Mouse (Mus musculus): ENCODE results near the gene Morn4. TPM values are rescaled to one million over a fixed set of nuclear protein-coding genes. Genes with fewer than 3 reads are reported as not detected.
A peak's percentile ranks its signal among the peaks of the same experiment; 100 is the strongest.

Morn4 gene
- polyA plus RNA-seq, 1 experiment from 2014 or later = 10.5 TPM

DNA sequence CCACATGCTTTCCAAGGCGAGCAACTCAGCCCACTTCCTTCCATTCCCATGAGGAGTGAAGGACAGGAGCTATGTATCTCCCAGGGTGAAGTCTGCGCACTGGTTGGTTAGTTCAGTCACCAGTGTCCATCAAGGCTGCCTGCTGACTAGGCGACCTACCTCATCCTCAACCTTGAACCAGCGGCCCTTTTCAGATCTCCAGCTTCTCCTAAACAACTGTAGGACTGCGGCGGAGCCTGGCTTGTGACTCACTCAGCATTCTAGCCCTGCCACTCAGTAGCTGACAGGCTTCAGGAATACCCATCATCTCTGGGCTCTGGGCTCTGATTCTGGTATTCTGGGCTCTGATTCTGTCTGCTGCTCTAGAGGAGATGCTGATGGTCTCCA lies 40.1 kb upstream of the Morn4 start:
- no peaks in the 10 kb centered on the region for H3K27me3 ChIP-seq (replicated peaks; ENCODE audit: control insufficient read depth, insufficient read depth, low read length)
- H3K4me1 ChIP-seq (replicated peaks; ENCODE audit: control insufficient read depth, insufficient read depth, low read length) = peaks cover 12% of the 10 kb centered on the region
- no peaks in the 10 kb centered on the region for H3K9me3 ChIP-seq (ENCODE audit: control insufficient read depth, low read length)
- no peak for DNase-seq (ENCODE audit: low spot score)
- H3K4me3 ChIP-seq (ENCODE audit: low read depth, low read length) = no peak overlapping the region
- ATAC-seq (replicated peaks; ENCODE audit: low FRiP score) = no peak
- no peak overlapping the region for H3K27ac ChIP-seq (ENCODE audit: low read depth, low read length)
- H3K36me3 ChIP-seq (ENCODE audit: control insufficient read depth, insufficient read depth, low read length) = peaks cover 8% of the 10 kb centered on the region; the same call in 1 of the 2 replicates
- WGBS = 88% methylated on average over 6 of the region's 6 CpGs
- no peak overlapping the region for H3K4me2 ChIP-seq
- H3K9ac ChIP-seq (ENCODE audit: low read depth, low read length) = 0 out of 2 replicates have a peak overlapping the region, but pooled peaks have one; percentile 3

DNA sequence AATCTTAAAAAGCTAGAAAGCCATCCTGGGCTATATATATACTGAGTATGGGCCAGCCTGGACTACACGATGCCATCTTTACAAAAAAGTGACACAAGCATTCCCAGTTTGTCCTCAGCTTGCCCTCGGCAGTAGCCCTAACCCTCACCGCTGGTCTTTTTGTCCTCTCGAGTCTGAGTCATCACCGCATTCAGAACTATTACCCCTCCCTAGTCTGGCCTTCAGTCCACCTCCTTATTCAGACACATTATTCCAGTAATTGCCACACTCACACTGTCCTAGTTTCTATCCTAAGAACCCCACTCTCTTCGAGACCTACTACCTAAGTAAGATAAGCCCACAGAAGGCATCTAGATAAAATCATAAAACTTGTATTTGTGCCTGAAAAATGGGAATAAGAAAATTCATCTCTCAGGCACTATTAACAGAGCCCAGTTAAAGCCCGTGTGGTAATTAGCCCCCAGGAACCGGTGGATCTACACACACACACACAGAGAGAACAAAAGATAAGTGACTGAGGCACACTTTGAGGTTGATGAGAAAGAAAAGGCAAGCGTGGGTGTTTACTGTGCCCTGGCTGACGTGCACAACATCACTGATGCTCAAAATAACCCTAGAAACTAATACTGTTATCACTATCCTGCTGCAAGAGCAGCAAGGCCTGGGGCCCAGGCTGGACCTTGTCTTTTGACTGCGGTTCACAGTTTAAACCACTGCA lies 39.5 kb upstream of the Morn4 start:
- peaks cover 10% of the 10 kb centered on the region; the same call in 1 of the 2 replicates for H3K36me3 ChIP-seq (ENCODE audit: control insufficient read depth, insufficient read depth, low read length)
- peaks cover 12% of the 10 kb centered on the region for H3K4me1 ChIP-seq (replicated peaks; ENCODE audit: control insufficient read depth, insufficient read depth, low read length)
- ATAC-seq (replicated peaks; ENCODE audit: low FRiP score) (no peak), DNase-seq (ENCODE audit: low spot score) (no peak)
- H3K4me3 ChIP-seq (ENCODE audit: low read depth, low read length) = no peak overlapping the region
- WGBS = 69% methylated on average over 11 of the region's 11 CpGs
- no peak overlapping the region for H3K9ac ChIP-seq (ENCODE audit: low read depth, low read length)
- H3K4me2 ChIP-seq = no peak overlapping the region
- no peaks in the 10 kb centered on the region for H3K9me3 ChIP-seq (ENCODE audit: control insufficient read depth, low read length)
- H3K27ac ChIP-seq (ENCODE audit: low read depth, low read length) = no peak overlapping the region
- no peaks in the 10 kb centered on the region for H3K27me3 ChIP-seq (replicated peaks; ENCODE audit: control insufficient read depth, insufficient read depth, low read length)

DNA sequence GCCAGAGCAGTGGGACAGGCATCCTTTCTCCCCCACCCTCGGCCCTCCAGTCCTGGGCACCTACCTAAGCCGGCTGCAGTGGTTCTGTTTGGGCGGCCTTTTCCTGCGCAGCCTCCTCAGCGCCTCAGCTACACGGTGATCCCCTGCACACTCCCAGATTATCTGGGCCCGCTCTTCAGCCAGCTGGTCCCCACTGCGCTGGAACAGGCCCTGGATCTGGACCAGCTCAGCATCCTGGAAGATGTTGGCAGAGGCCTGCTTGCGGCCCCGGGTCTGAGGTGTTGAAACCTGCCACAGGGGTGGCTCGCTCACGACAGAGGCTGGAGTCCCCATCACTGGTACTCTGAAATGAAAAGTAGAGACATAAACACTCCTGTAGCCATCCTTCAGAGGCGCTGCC lies 38.5 kb upstream of the Morn4 start:
- Histone ChIP-seq H3K27me3 (replicated peaks; ENCODE audit: control insufficient read depth, insufficient read depth, low read length) (no peaks in the 10 kb centered on the region), H3K9me3 (ENCODE audit: control insufficient read depth, low read length) (no peaks in the 10 kb centered on the region), H3K36me3 (ENCODE audit: control insufficient read depth, insufficient read depth, low read length) (peaks cover 12% of the 10 kb centered on the region; the same call in 1 of the 2 replicates), H3K4me1 (replicated peaks; ENCODE audit: control insufficient read depth, insufficient read depth, low read length) (peaks cover 11% of the 10 kb centered on the region), H3K4me3 (ENCODE audit: low read depth, low read length) (no peak overlapping the region), H3K4me2 (no peak overlapping the region), H3K9ac (ENCODE audit: low read depth, low read length) (no peak overlapping the region), H3K27ac (ENCODE audit: low read depth, low read length) (no peak overlapping the region)
- 87% methylated on average over 13 of the region's 13 CpGs for WGBS
- DNase-seq (ENCODE audit: low spot score) (no peak), ATAC-seq (replicated peaks; ENCODE audit: low FRiP score) (no peak)

DNA sequence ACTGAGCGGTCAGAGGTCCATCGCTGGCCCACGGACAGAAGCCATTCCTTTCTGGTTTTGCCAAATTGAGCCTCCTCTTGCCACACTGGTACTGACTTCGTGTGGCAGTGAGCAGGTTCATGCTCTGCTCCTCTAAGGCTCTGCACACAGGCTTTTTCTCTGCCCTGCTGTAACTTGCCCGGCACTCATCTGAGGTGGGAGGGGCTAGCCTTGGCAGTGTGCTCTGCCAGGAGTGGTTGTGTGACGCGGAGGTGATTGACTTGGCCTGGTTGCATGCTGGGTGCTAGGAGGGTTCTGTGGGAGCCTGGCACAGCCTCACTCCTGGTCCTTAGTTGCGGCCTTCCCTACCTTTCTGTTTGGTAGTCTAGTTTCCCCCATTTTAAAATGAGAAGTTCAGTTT lies 34.3 kb upstream of the Morn4 start:
- H3K27me3 ChIP-seq (replicated peaks; ENCODE audit: control insufficient read depth, insufficient read depth, low read length) = no peaks in the 10 kb centered on the region
- peaks cover 19% of the 10 kb centered on the region; the same call in 1 of the 2 replicates for H3K36me3 ChIP-seq (ENCODE audit: control insufficient read depth, insufficient read depth, low read length)
- WGBS = 90% methylated on average over 8 of the region's 8 CpGs
- no peaks in the 10 kb centered on the region for H3K4me1 ChIP-seq (replicated peaks; ENCODE audit: control insufficient read depth, insufficient read depth, low read length)
- no peak for ATAC-seq (replicated peaks; ENCODE audit: low FRiP score)
- H3K27ac ChIP-seq (ENCODE audit: low read depth, low read length) = no peak overlapping the region
- no peak overlapping the region for H3K4me3 ChIP-seq (ENCODE audit: low read depth, low read length)
- DNase-seq (ENCODE audit: low spot score) = no peak
- no peak overlapping the region for H3K9ac ChIP-seq (ENCODE audit: low read depth, low read length)
- H3K4me2 ChIP-seq = no peak overlapping the region
- H3K9me3 ChIP-seq (ENCODE audit: control insufficient read depth, low read length) = no peaks in the 10 kb centered on the region

DNA sequence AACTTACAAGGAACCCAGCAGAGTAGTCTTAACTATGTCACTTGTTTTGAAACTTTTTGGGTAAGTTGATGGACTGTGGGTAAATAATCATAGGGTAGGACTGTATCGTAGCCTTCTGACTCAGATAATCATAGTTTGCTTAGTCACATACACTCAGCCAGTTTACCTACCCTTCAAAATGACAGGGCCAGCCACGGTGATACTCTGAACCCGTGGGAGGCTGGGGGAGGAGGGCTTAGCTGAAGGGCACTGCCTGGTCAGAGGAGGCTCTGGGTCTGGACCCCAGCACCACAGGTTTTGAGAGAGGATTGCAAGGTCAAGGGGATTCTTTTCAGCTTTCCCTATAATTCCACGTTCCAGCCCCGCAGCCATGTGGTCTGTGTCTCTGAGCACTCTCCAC lies 32.4 kb upstream of the Morn4 start:
- Histone ChIP-seq H3K4me3 (ENCODE audit: low read depth, low read length) (no peak overlapping the region), H3K27ac (ENCODE audit: low read depth, low read length) (no peak overlapping the region), H3K9me3 (ENCODE audit: control insufficient read depth, low read length) (no peaks in the 10 kb centered on the region), H3K9ac (ENCODE audit: low read depth, low read length) (no peak overlapping the region), H3K36me3 (ENCODE audit: control insufficient read depth, insufficient read depth, low read length) (peaks cover 23% of the 10 kb centered on the region), H3K27me3 (replicated peaks; ENCODE audit: control insufficient read depth, insufficient read depth, low read length) (no peaks in the 10 kb centered on the region), H3K4me1 (replicated peaks; ENCODE audit: control insufficient read depth, insufficient read depth, low read length) (no peaks in the 10 kb centered on the region), H3K4me2 (no peak overlapping the region)
- ATAC-seq (replicated peaks; ENCODE audit: low FRiP score) = peak; percentile 49; the same call in 1 of the 2 replicates
- DNase-seq (ENCODE audit: low spot score) = no peak
- 60% methylated on average over 5 of the region's 5 CpGs for WGBS

DNA sequence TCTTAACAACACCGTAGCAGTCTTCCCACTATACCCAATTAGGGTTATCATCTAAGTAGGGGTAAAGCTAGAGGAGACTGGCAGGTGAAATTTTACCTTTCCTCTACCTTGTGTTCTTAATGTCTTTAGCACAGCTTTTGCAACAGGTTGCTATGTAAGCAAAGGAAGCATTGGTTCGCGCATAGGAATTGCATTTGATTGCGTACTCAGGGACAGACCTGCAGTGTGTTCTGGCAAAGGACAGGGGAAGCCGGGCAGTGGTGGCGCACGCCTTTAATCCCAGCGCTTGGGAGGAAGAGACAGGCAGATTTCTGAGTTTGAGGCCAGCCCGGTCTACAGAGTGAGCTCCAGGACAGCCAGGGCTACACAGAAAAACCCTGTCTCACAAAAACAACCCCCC lies 32.0 kb upstream of the Morn4 start:
- no peaks in the 10 kb centered on the region for H3K9me3 ChIP-seq (ENCODE audit: control insufficient read depth, low read length)
- no peaks in the 10 kb centered on the region for H3K27me3 ChIP-seq (replicated peaks; ENCODE audit: control insufficient read depth, insufficient read depth, low read length)
- WGBS = 91% methylated on average over 9 of the region's 9 CpGs
- DNase-seq (ENCODE audit: low spot score) (no peak), ATAC-seq (replicated peaks; ENCODE audit: low FRiP score) (no peak)
- no peak overlapping the region for H3K4me3 ChIP-seq (ENCODE audit: low read depth, low read length)
- no peaks in the 10 kb centered on the region for H3K4me1 ChIP-seq (replicated peaks; ENCODE audit: control insufficient read depth, insufficient read depth, low read length)
- H3K9ac ChIP-seq (ENCODE audit: low read depth, low read length) = no peak overlapping the region
- no peak overlapping the region for H3K4me2 ChIP-seq
- H3K27ac ChIP-seq (ENCODE audit: low read depth, low read length) = no peak overlapping the region
- peaks cover 24% of the 10 kb centered on the region for H3K36me3 ChIP-seq (ENCODE audit: control insufficient read depth, insufficient read depth, low read length)

DNA sequence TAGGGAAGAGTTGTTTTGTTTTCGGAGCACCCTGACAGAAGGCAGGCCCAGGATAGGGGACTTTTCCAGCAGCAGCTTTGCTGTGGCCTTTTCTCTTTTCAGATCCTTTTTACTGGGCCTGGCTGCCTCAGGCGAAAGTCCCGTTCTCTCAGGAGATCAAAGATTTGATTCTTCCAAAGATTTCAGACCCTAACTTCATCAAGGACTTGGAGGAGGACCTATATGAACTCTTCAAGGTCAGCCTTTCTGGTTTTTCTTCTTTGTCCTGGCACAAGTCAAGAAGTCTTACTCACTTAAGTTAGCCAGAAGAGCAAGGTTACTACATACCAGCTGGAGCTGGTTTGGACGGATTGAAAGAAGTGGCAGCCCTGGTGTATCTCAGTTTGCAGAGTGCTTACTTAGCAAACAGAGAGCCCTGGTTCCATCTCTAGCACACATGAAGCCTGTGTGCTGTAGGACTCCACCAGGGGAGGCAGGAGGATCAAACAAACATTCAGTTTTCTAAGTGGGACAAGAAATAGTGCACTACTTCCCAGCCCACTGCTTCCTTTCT lies 29.7 kb upstream of the Morn4 start:
- Histone ChIP-seq H3K4me2 (no peak overlapping the region), H3K9ac (ENCODE audit: low read depth, low read length) (no peak overlapping the region), H3K4me1 (replicated peaks; ENCODE audit: control insufficient read depth, insufficient read depth, low read length) (no peaks in the 10 kb centered on the region), H3K4me3 (ENCODE audit: low read depth, low read length) (no peak overlapping the region), H3K9me3 (ENCODE audit: control insufficient read depth, low read length) (no peaks in the 10 kb centered on the region), H3K27ac (ENCODE audit: low read depth, low read length) (no peak overlapping the region; the same call in 1 of the 2 replicates), H3K36me3 (ENCODE audit: control insufficient read depth, insufficient read depth, low read length) (peaks cover 21% of the 10 kb centered on the region), H3K27me3 (replicated peaks; ENCODE audit: control insufficient read depth, insufficient read depth, low read length) (no peaks in the 10 kb centered on the region)
- DNase-seq (ENCODE audit: low spot score) = no peak
- 84% methylated on average over 4 of the region's 4 CpGs for WGBS
- no peak for ATAC-seq (replicated peaks; ENCODE audit: low FRiP score)

DNA sequence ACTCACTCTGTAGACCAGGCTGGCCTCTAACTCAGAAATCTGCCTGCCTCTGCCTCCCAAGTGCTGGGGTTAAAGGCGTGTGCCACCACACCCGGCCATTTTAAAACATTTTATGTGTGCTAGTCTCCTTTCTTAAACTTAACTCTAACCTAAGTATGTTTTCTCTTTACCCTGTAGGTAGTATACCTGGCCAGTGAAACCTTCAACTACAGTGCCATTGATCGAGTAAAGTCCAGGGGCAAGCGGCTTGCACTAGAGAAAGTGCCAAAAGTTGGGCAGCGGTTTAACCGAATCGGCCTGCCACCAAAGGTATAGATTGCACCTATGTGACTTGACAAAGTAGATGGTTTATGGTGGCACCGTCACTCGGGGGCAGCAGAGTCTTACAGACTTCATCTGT lies 18.5 kb upstream of the Morn4 start:
- H3K9ac ChIP-seq (ENCODE audit: low read depth, low read length) = no peak overlapping the region
- no peak overlapping the region for H3K4me3 ChIP-seq (ENCODE audit: low read depth, low read length)
- ATAC-seq (replicated peaks; ENCODE audit: low FRiP score) (no peak), DNase-seq (ENCODE audit: low spot score) (no peak)
- no peak overlapping the region for H3K27ac ChIP-seq (ENCODE audit: low read depth, low read length)
- peaks cover 15% of the 10 kb centered on the region for H3K36me3 ChIP-seq (ENCODE audit: control insufficient read depth, insufficient read depth, low read length)
- no peaks in the 10 kb centered on the region for H3K4me1 ChIP-seq (replicated peaks; ENCODE audit: control insufficient read depth, insufficient read depth, low read length)
- no peaks in the 10 kb centered on the region for H3K27me3 ChIP-seq (replicated peaks; ENCODE audit: control insufficient read depth, insufficient read depth, low read length)
- no peak overlapping the region for H3K4me2 ChIP-seq
- 94% methylated on average over 9 of the region's 9 CpGs for WGBS
- no peaks in the 10 kb centered on the region for H3K9me3 ChIP-seq (ENCODE audit: control insufficient read depth, low read length)

DNA sequence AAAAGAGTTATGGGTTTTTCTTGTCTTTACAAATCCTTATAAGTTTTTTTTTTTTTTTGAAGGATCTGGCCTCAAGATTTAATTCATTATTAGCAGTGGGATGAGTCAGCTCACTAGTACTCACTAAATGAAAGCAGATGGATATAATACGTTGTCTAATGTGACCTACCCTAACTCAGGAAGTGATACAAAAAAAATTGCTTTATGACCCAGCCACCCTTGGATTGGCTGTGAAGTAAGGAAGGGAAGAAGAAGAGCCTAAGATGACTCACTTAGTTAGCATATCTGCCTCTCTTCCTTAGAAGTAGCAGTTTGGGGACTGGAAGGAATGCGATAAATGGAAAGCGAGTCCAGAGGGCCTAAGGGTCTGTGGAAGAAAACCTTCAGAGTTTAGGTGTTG lies 13.2 kb upstream of the Morn4 start:
- no peaks in the 10 kb centered on the region for H3K9me3 ChIP-seq (ENCODE audit: control insufficient read depth, low read length)
- H3K27me3 ChIP-seq (replicated peaks; ENCODE audit: control insufficient read depth, insufficient read depth, low read length) = no peaks in the 10 kb centered on the region
- DNase-seq (ENCODE audit: low spot score) (no peak), ATAC-seq (replicated peaks; ENCODE audit: low FRiP score) (no peak)
- H3K9ac ChIP-seq (ENCODE audit: low read depth, low read length) = no peak overlapping the region
- peaks cover 6% of the 10 kb centered on the region for H3K36me3 ChIP-seq (ENCODE audit: control insufficient read depth, insufficient read depth, low read length)
- H3K4me1 ChIP-seq (replicated peaks; ENCODE audit: control insufficient read depth, insufficient read depth, low read length) = no peaks in the 10 kb centered on the region
- H3K4me3 ChIP-seq (ENCODE audit: low read depth, low read length) = no peak overlapping the region
- H3K4me2 ChIP-seq = no peak overlapping the region
- H3K27ac ChIP-seq (ENCODE audit: low read depth, low read length) = no peak overlapping the region
- WGBS = 84% methylated on average over 3 of the region's 3 CpGs
